Mouse (Mus musculus) gastrocnemius, adult 2 months (tissue): Measurements from ENCODE around the gene Timmdc1. TPM values are rescaled to one million over a fixed set of nuclear protein-coding genes. Genes with fewer than 3 reads are reported as not detected.
A peak's percentile ranks its signal among the peaks of the same experiment; 100 is the strongest.

ENCODE experiments used
- DNase-seq: peaks from one replicate; pipeline ENCODE4 v3.0.0; 2022
- H3K27ac ChIP-seq: fragments of 200-600 bp; 2 replicates; pipeline ENCODE4 v1.8.1; 2022; ENCODE audit warnings: mild to moderate bottlenecking
- H3K4me3 ChIP-seq: fragments of 200-600 bp; 2 replicates; pipeline ENCODE4 v1.8.1; 2022; ENCODE audit warnings: mild to moderate bottlenecking, moderate library complexity
- CTCF ChIP-seq: fragments of 200-600 bp; IDR thresholded peaks from 2 replicates; pipeline ENCODE4 v1.8.1; 2022; ENCODE audit warnings: antibody characterized with exemption, mild to moderate bottlenecking, moderate library complexity
- intact Hi-C: fragments of 180-260 bp; cut with DNase I; formaldehyde crosslinking; loops from one replicate; pipeline ENCODE4 v1.15.1; 2025
- total RNA-seq, 2 experiments: library from RNA; stranded (reverse); gene quantifications; 2 replicates each; pipeline ENCODE4 v1.2.3; 2021

The Timmdc1 gene
- total RNA-seq, 2 experiments from 2014 or later: 40.9 to 54.9 TPM

DNA sequence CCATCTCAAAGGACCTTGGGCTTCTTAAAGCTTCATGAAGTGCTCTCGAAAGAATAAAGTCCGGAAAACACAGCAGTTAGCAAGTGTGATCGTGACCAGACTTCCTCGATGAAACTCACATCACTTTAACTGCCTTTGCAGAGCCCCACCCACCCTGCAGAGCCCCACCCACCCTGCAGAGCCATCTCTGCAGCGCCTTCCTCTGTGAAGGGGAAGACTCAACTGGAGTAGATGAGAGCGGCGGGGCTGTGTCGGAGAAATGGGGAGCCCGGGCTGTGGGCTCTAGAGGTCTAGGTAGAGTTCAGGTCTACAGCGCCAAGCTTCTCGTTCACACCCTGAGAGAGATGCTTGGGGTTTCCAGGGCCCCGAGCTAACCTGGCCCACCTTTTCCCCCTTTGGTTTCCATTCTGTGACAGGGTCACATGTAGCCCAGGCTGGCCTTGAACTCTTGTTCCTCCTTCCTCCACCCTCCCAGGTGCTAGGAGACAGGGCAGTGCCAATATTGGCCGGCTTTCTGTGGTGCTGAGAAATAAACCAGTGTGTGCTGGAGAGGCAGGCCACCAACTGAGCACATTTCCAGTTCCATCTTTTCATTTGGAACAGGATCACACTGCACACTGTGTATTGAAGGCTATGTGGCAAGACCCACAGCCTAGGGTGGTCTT is 16.4 kb upstream of the Timmdc1 start:
- no peak overlapping the region for H3K27ac ChIP-seq
- intact Hi-C loops: loop anchor here (10.0 kb wide), 1 partner anchor 186 kb away; no protein-coding TSS in a partner anchor
- no peak for DNase-seq
- no peak overlapping the region for H3K4me3 ChIP-seq
- no peak for TF ChIP-seq CTCF

DNA sequence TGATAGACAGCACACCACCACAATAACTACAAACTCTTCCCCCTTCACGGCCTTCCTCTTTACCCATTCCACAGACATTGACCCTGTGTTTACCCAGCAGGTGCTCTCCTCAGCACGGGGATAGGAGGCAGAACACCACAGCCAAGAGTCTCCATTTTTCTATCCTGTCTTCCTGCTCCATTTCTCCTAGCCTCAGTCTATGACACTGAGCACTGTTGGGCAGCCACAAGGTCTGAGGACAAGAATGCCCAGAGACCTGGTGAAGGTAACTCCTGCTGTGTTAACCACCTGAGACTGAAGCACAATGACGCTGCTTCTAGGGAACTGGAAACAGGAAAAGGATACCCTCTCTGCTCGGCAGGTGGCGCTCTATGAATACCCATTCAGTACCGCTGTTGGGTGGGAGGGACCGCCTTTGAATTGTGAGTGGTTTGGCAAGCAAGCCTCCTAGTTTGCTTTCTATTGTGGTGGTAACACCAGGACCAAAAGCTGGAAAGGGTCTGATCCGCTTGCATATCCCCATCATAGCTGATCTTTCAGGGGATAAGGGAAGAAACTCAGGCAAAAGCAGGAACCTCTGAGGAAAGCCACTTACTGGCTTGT is 14.2 kb upstream of the Timmdc1 start:
- intact Hi-C loops: loop anchor here (1.0 to 10.0 kb wide), 2 partner anchors 188 to 276 kb away; no protein-coding TSS in a partner anchor
- H3K4me3 ChIP-seq: no peak overlapping the region
- peak; percentile 79 for DNase-seq
- peak; percentile 88 for TF ChIP-seq CTCF
- no peak overlapping the region for H3K27ac ChIP-seq

GRCm38 (mm10) chr16:38526264-38526663 is 3.8 kb upstream of the Timmdc1 start:
- H3K27ac ChIP-seq: no peak overlapping the region
- DNase-seq: no peak
- intact Hi-C loops: no loop called here
- no peak for TF ChIP-seq CTCF
- no peak overlapping the region for H3K4me3 ChIP-seq

- Histone ChIP-seq H3K4me3 (peak overlapping the region; percentile 94), H3K27ac (peak overlapping the region; percentile 98; the same call in 1 of the 2 replicates)
- TF ChIP-seq CTCF: no peak
- intact Hi-C loops: loop anchor here (5.0 kb wide), 1 partner anchor 41 kb away; no protein-coding TSS in a partner anchor
- DNase-seq: no peak
Observed at GRCm38 (mm10) chr16:38521211-38521987, 1.1 kb downstream of the Timmdc1 start.

DNA sequence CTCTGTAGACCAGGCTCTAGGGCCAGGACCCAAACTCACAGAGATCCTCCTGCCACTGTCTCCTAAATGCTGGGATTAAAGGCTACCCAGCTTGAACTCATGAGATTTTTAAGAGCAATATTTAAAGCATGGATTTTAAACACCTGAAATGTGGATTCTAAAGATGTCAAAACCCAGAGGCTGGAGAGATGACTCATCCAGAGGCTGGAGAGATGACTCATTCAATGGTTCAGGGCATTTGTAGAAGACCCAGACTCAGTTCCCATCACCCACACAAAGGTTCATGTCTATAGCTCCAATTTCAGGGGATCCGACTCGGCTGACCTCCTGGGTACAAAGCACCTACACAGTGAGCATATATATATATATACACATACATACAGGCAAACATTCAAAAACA is 3.3 kb downstream of the Timmdc1 start:
- H3K4me3 ChIP-seq: no peak overlapping the region
- no peak for TF ChIP-seq CTCF
- DNase-seq: no peak
- intact Hi-C loops: no loop called here
- H3K27ac ChIP-seq: no peak overlapping the region

- TF ChIP-seq CTCF: no peak
Observed at GRCm38 (mm10) chr16:38510846-38511245, 11.6 kb downstream of the Timmdc1 start.

DNA sequence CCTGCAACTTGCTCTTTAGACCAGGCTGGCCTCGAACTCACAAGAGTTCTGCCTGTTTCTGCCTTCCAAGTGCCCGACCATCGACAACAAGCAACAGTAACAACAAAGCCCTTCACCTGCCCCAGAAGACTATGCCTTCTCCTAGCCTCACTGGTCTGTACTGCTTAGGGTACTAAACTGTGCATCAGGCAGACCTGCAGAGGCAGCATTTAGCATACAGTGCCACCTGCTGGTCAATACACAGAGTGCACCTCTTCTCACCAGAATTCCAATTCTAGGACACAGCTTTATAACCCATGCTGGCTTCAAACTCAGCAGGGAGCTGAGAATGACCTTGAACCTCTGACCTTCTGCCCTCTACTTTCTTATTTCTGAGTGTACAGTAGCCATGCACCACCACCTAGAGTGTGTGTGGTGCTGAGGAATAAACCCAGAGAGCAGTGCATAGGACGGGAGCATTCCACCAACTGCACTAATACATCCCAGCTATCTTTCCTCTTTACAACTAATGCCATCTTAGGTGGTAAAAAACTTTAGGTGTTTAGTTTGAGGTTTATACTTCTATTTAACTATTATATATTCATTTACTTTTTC is 16.3 kb downstream of the Timmdc1 start:
- intact Hi-C loops: loop anchor here (1.0 to 10.0 kb wide), 2 partner anchors 161 to 511 kb away; no protein-coding TSS in a partner anchor
- Histone ChIP-seq H3K27ac (no peak overlapping the region), H3K4me3 (no peak overlapping the region)
- peak; percentile 57 for DNase-seq
- no peak; the same call in 1 of the 2 replicates for TF ChIP-seq CTCF

More at GRCm38 (mm10) chr16:38510846-38511245, 11.6 kb downstream of the Timmdc1 start:
- no peak overlapping the region for H3K4me3 ChIP-seq
- H3K27ac ChIP-seq: no peak overlapping the region
- no peak for DNase-seq
- intact Hi-C loops: no loop called here

DNA sequence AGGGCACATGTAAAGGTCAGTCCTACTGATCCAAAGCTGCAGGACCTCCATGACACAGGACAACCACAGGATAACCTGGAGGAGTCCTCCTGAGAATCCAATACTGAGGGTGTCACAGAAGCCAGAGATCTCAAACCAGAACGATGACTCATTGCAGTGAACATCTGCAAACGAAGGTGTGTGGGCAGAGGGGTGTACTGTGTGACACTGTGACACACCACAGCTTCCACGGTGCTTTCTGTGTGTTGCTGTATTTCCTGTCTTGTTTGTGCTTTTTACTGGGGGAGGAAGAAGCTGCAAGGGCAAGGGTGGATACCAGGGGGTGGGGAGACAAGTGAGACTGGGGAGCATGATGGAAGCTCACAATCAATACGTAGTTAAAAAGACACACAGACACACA is 18.9 kb downstream of the Timmdc1 start:
- no peak for TF ChIP-seq CTCF
- Histone ChIP-seq H3K4me3 (no peak overlapping the region), H3K27ac (no peak overlapping the region)
- no peak for DNase-seq
- intact Hi-C loops: loop anchor here (10.0 kb wide), 1 partner anchor 509 kb away; no protein-coding TSS in a partner anchor

- TF ChIP-seq CTCF: no peak
- intact Hi-C loops: loop anchor here (10.0 kb wide), 1 partner anchor 508 kb away; no protein-coding TSS in a partner anchor
- Histone ChIP-seq H3K4me3 (no peak overlapping the region), H3K27ac (no peak overlapping the region)
- DNase-seq: no peak
Observed at GRCm38 (mm10) chr16:38502469-38502868, 20.0 kb downstream of the Timmdc1 start.

- intact Hi-C loops: no loop called here
- DNase-seq: no peak
- Histone ChIP-seq H3K27ac (no peak overlapping the region), H3K4me3 (no peak overlapping the region)
- no peak for TF ChIP-seq CTCF
Observed at GRCm38 (mm10) chr16:38496604-38497140, 25.8 kb downstream of the Timmdc1 start.

DNA sequence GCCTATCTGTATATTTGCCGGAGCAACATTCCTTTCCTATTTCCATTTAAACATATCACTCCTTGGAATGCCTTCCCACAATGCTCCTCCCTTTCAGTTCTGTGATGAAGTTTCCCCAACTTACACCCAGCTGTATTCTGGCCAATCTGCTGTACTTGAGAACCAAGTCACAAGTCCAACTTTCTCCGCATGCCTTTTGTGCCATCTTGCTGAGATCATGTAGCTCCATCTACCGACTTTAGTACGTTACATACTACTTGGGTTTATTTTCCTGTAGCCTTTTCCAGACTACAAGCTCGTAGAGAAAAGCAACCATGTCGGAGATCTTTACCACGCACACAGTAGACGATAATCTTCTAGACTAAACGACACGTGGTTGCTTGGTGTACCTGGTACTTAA is 28.6 kb downstream of the Timmdc1 start:
- Histone ChIP-seq H3K4me3 (no peak overlapping the region), H3K27ac (no peak overlapping the region)
- DNase-seq: no peak
- intact Hi-C loops: no loop called here
- TF ChIP-seq CTCF: peak; percentile 50

DNA sequence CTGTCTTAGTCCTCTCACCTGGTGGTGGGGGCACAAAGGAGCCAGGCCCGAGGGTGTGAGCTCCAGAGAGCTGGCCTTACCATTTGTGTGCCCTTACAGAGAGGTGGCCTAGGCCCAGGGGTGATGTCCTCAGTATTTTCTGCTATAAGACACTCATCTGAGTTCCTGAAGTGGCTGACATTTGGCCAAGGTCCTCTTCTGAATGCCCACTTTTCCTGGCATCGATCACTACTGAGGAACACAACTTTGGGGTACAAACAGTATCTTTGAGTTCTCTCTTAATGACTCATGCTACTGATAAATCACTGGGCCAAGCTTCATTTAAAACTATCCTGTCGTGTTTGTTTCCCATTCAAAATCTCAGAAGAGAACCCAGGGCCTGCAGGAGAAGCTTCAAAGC is 29.9 kb downstream of the Timmdc1 start:
- Histone ChIP-seq H3K27ac (no peak overlapping the region), H3K4me3 (no peak overlapping the region)

More for the DNA sequence above, 29.9 kb downstream of the Timmdc1 start:
- intact Hi-C loops: no loop called here
- no peak for DNase-seq
- no peak for TF ChIP-seq CTCF
